Mouse (Mus musculus) hindbrain, embryonic 15.5 days (tissue): ENCODE results near the gene Tcf23. TPM values are rescaled to one million over a fixed set of nuclear protein-coding genes. Genes with fewer than 3 reads are reported as not detected.
A peak's percentile ranks its signal among the peaks of the same experiment; 100 is the strongest.
"Not testable (repeated sequence)": the region's sequence is repeated elsewhere in the genome, so short reads cannot be mapped to it uniquely, and the experiment has no call there.

Source experiments
- ATAC-seq: fragments of 200-750 bp; cut with Nextera tagmentation; 2 replicates; pipeline ENCODE4 v1.8.0; 2017; ENCODE audit warnings: low read depth, moderate number of reproducible peaks, moderate TSS enrichment; ENCODE audit not compliant: low FRiP score
- H3K27ac ChIP-seq: fragments of 300-500 bp; sonication (generic); replicated peaks from 2 replicates; pipeline ENCODE4 v1.5.1; 2015; ENCODE audit warnings: mild to moderate bottlenecking, inconsistent platforms
- H3K27me3 ChIP-seq: fragments of 300-500 bp; sonication (generic); 2 replicates; pipeline ENCODE4 v1.6.1; 2015; ENCODE audit warnings: control low read depth, inconsistent platforms
- H3K36me3 ChIP-seq: fragments of 300-500 bp; sonication (generic); 2 replicates; pipeline ENCODE4 v1.6.1; 2015; ENCODE audit warnings: control low read depth, inconsistent platforms
- H3K4me1 ChIP-seq: fragments of 300-500 bp; sonication (generic); replicated peaks from 2 replicates; pipeline ENCODE4 v1.6.1; 2015; ENCODE audit warnings: control low read depth, inconsistent platforms
- H3K4me2 ChIP-seq: fragments of 300-500 bp; sonication (generic); 2 replicates; pipeline ENCODE4 v1.6.1; 2015; ENCODE audit warnings: moderate library complexity, mild to moderate bottlenecking, inconsistent platforms
- H3K4me3 ChIP-seq: fragments of 300-500 bp; sonication (generic); 2 replicates; pipeline ENCODE4 v1.5.1; 2015; ENCODE audit warnings: mild to moderate bottlenecking, inconsistent platforms
- H3K9ac ChIP-seq: fragments of 300-500 bp; sonication (generic); 2 replicates; pipeline ENCODE4 v1.6.1; 2015; ENCODE audit warnings: inconsistent platforms
- H3K9me3 ChIP-seq: fragments of 300-500 bp; sonication (generic); 2 replicates; pipeline ENCODE4 v1.6.1; 2016; ENCODE audit warnings: control low read depth, inconsistent platforms
- WGBS: fragments of 180-500 bp; shearing (Covaris S2); methylation state at CpG from one replicate; pipeline ENCODE4 v1.1.7; 2015; 5-methylcytosine and 5-hydroxymethylcytosine counted together
- polyA plus RNA-seq: library from polyadenylated mRNA; unstranded; fragments of >200 nt; fragmentation: Nextera tagmentation; extraction: Ambion mirVana; gene quantifications from 2 replicates; pipeline ENCODE4 v1.2.1, GENCODE M21; 2015

The Tcf23 gene
- polyA plus RNA-seq, 1 experiment from 2014 or later, result not detected

DNA sequence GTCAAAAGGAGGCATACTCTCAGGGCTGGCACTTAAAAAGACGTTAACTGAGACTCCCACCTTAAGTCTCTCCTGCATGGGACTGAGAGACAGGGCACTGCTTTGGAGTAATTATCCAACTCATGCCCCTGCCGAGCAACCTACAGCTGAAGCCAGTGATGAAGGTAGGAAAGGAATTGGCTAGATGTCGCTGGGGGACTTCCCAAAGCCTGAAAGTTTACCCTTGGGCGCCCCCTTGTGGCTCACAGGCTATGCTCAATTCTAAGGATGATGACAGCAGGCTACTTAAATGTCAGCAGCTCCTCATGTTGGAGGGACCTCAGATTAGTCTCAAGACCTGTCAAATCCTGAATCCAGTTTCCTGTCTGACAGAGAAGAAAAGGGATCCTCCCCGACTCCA lies 35.7 kb downstream of the Tcf23 start:
- H3K9me3 ChIP-seq, result no peaks in the 10 kb centered on the region
- H3K9ac ChIP-seq, result no peak overlapping the region
- H3K27ac ChIP-seq, result no peak overlapping the region
- H3K4me1 ChIP-seq, result no peaks in the 10 kb centered on the region
- H3K4me3 ChIP-seq, result no peak overlapping the region
- ATAC-seq, result peak; percentile 76
- H3K4me2 ChIP-seq, result no peak overlapping the region
- no peaks in the 10 kb centered on the region for H3K36me3 ChIP-seq
- WGBS, result 6% methylated on average over 5 of the region's 5 CpGs
- H3K27me3 ChIP-seq, result no peaks in the 10 kb centered on the region

- ATAC-seq, result no peak
- H3K9ac ChIP-seq, result no peak overlapping the region
- no peak overlapping the region for H3K27ac ChIP-seq
- H3K4me3 ChIP-seq, result no peak overlapping the region
- H3K4me1 ChIP-seq, result no peaks in the 10 kb centered on the region
- no peaks in the 10 kb centered on the region for H3K9me3 ChIP-seq
- 75% methylated on average over 3 of the region's 3 CpGs for WGBS
- H3K4me2 ChIP-seq, result no peak overlapping the region
- no peaks in the 10 kb centered on the region for H3K27me3 ChIP-seq
- H3K36me3 ChIP-seq, result no peaks in the 10 kb centered on the region
These were observed 44.3 kb downstream of the Tcf23 start for GRCm38 (mm10) chr5:31012737-31013136.

GRCm38 (mm10) chr5:31015913-31016312 lies 47.5 kb downstream of the Tcf23 start:
- Histone ChIP-seq H3K36me3 (no peaks in the 10 kb centered on the region), H3K27ac (no peak overlapping the region), H3K27me3 (no peaks in the 10 kb centered on the region), H3K9me3 (no peaks in the 10 kb centered on the region), H3K4me3 (no peak overlapping the region), H3K4me1 (no peaks in the 10 kb centered on the region), H3K9ac (no peak overlapping the region), H3K4me2 (no peak overlapping the region)
- no peak for ATAC-seq
- 90% methylated on average over 2 of the region's 2 CpGs for WGBS

- H3K4me2 ChIP-seq, H3K4me3 ChIP-seq, H3K27ac ChIP-seq, H3K9ac ChIP-seq, ATAC-seq, H3K27me3 ChIP-seq, H3K4me1 ChIP-seq, H3K9me3 ChIP-seq, H3K36me3 ChIP-seq: not testable (repeated sequence)
- 86% methylated on average over 5 of the region's 5 CpGs for WGBS
These were observed 53.3 kb downstream of the Tcf23 start for GRCm38 (mm10) chr5:31021790-31022189.

GRCm38 (mm10) chr5:31022690-31023089 lies 54.2 kb downstream of the Tcf23 start:
- Histone ChIP-seq H3K4me2 (no peak overlapping the region), H3K4me1 (no peaks in the 10 kb centered on the region), H3K4me3 (no peak overlapping the region), H3K36me3 (no peaks in the 10 kb centered on the region), H3K27me3 (no peaks in the 10 kb centered on the region), H3K9ac (no peak overlapping the region), H3K27ac (no peak overlapping the region), H3K9me3 (no peaks in the 10 kb centered on the region)
- no peak for ATAC-seq
- WGBS, result 33% methylated on average over 1 of the region's 1 CpGs

DNA sequence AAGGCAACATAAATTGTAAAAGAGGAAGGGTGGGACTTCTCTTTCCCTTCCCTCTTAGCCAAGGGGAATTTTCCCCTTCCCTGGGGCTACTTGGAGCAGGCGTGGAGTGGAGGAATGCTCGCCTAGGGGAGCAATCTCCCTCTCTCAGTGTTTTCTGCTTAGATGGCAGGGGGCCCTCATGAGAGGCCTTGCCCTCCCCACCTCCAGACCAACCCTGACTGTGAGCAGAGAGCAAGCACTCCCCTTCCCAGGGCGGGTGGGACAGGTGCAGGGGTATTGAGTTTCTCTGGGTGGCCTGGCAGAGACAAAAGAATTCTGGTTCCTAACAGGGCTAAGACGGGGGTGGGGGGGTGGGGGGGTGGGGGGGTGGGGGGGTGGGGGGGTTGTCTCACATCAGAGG lies 54.8 kb downstream of the Tcf23 start:
- Histone ChIP-seq H3K4me1 (no peaks in the 10 kb centered on the region), H3K27ac (no peak overlapping the region), H3K4me2 (no peak overlapping the region), H3K9ac (no peak overlapping the region), H3K36me3 (no peaks in the 10 kb centered on the region), H3K4me3 (no peak overlapping the region), H3K9me3 (no peaks in the 10 kb centered on the region), H3K27me3 (no peaks in the 10 kb centered on the region)
- 11% methylated on average over 4 of the region's 4 CpGs for WGBS
- no peak for ATAC-seq

GRCm38 (mm10) chr5:31024641-31025040 lies 56.2 kb downstream of the Tcf23 start:
- Histone ChIP-seq H3K4me3 (no peak overlapping the region), H3K36me3 (no peaks in the 10 kb centered on the region), H3K9me3 (no peaks in the 10 kb centered on the region), H3K27me3 (no peaks in the 10 kb centered on the region), H3K27ac (no peak overlapping the region), H3K4me1 (no peaks in the 10 kb centered on the region), H3K9ac (no peak overlapping the region), H3K4me2 (no peak overlapping the region)
- no peak for ATAC-seq

Other genes with a start within 250 kb of the Tcf23 start
- gene Mapre3, start 154.0 kb upstream of the Tcf23 start, polyA plus RNA-seq, result 138 and 157 TPM in 2 replicates
- 65.3 and 67.7 TPM in 2 replicates for gene Tmem214, start 100.7 kb upstream of the Tcf23 start, polyA plus RNA-seq
- 20.6 and 25.7 TPM in 2 replicates for gene Agbl5, start 80.0 kb upstream of the Tcf23 start, polyA plus RNA-seq
- gene Ost4, start 60.9 kb upstream of the Tcf23 start, polyA plus RNA-seq, result 242 and 266 TPM in 2 replicates
- 17.0 and 17.5 TPM in 2 replicates for gene Emilin1, start 55.3 kb upstream of the Tcf23 start, polyA plus RNA-seq
- gene Khk, start 47.2 kb upstream of the Tcf23 start, polyA plus RNA-seq, result 9.9 and 10.7 TPM in 2 replicates
- 67.3 and 68.4 TPM in 2 replicates for gene Cgref1, start 23.1 kb upstream of the Tcf23 start, polyA plus RNA-seq
- gene Preb, start 8.3 kb upstream of the Tcf23 start, polyA plus RNA-seq, result 103 and 124 TPM in 2 replicates
- 161 and 176 TPM in 2 replicates for gene Atraid, start 79.7 kb downstream of the Tcf23 start, polyA plus RNA-seq
- 26.1 and 26.3 TPM in 2 replicates for gene Slc5a6, start 80.3 kb downstream of the Tcf23 start, polyA plus RNA-seq
- gene Cad, start 86.1 kb downstream of the Tcf23 start, polyA plus RNA-seq, result 15.7 and 16.9 TPM in 2 replicates
- gene Dnajc5g, start 137.6 kb downstream of the Tcf23 start, polyA plus RNA-seq, result not detected in 2 replicates
- 36.2 and 46.7 TPM in 2 replicates for gene Slc30a3, start 139.6 kb downstream of the Tcf23 start, polyA plus RNA-seq
- not detected in 2 replicates for gene Trim54, start 148.1 kb downstream of the Tcf23 start, polyA plus RNA-seq
- not detected in 2 replicates for gene Ucn, start 170.2 kb downstream of the Tcf23 start, polyA plus RNA-seq
- gene Mpv17, start 185.6 kb downstream of the Tcf23 start, polyA plus RNA-seq, result 54.0 and 60.1 TPM in 2 replicates
- 1.6 and 2.7 TPM in 2 replicates for gene Gm29609, start 211.2 kb downstream of the Tcf23 start, polyA plus RNA-seq
- 62.9 and 67.1 TPM in 2 replicates for gene Gtf3c2, start 211.5 kb downstream of the Tcf23 start, polyA plus RNA-seq
- gene Snx17, start 224.6 kb downstream of the Tcf23 start, polyA plus RNA-seq, result 115 and 118 TPM in 2 replicates
- 76.1 and 86.9 TPM in 2 replicates for gene Eif2b4, start 224.8 kb downstream of the Tcf23 start, polyA plus RNA-seq
- gene Zfp513, start 233.6 kb downstream of the Tcf23 start, polyA plus RNA-seq, result 16.2 and 17.4 TPM in 2 replicates